Comparison of ENCODE assay signal across 8 mouse cellular contexts in the genomic region with DNA sequence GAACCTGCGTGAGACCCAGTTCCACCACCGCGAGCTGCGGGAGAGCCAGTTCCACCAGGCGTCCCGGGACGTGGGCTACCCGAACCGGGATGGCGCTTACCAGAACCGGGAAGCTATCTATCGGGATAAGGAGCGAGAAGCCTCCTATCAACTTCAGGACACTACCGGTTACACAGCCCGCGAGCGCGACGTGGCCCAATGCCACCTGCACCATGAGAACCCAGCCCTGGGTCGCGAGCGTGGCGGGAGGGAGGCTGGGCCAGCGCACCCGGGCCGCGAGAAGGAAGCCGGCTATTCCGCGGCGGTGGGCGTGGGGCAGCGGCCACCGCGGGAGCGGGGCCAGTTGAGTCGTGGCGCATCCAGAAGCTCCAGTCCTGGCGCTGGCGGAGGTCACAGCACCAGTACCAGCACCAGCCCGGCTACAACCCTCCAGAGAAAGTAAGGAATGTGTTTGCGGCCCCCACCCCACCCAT. TPM values are rescaled to one million over a fixed set of nuclear protein-coding genes. Genes with fewer than 3 reads are reported as not detected.
A peak's percentile ranks its signal among the peaks of the same experiment; 100 is the strongest.
DNase-seq lines count a peak whose midpoint lies in the region; ATAC-seq and TF ChIP-seq lines count a peak whose summit lies in the region.

No protein-coding gene starts in this region.

- no peak for TF ChIP-seq POLR2A in kidney, adult 2 months (IDR thresholded peaks at IDR 0.05; ENCODE audit: low read depth, low read length)

- no peak for DNase-seq in kidney, adult 2 months
- no peak for DNase-seq in kidney, postnatal 14 days
- DNase-seq in MN1 (ENCODE audit: low spot score): peak; percentile 26
- DNase-seq in layer of hippocampus, adult 8-10 months (ENCODE audit: low spot score in 2 of 2): no peak
- no peak for DNase-seq in spleen, postnatal 36 days (ENCODE audit: low spot score in 2 of 2)

- no peak for TF ChIP-seq CTCF in kidney, adult 2 months (conservative IDR thresholded peaks at IDR 0.05; ENCODE audit: insufficient read depth, insufficient read length, low read depth, low read length)

- no peak overlapping the region; the same call in 1 of the 2 replicates for H3K27ac ChIP-seq in kidney, adult 2 months (ENCODE audit: insufficient read depth, low read depth, low read length)
- H3K27ac ChIP-seq in embryonic facial prominence, embryonic 13.5 days: no peak overlapping the region
- H3K27ac ChIP-seq in hindbrain, embryonic 16.5 days (ENCODE audit: low read depth, low read length): no peak overlapping the region
- H3K27ac ChIP-seq in macrophage: no peak overlapping the region

- H3K4me1 ChIP-seq in kidney, adult 2 months (ENCODE audit: control insufficient read depth, insufficient read depth, low read length): peaks cover 3% of the 10 kb centered on the region; the same call in 1 of the 2 replicates
- H3K4me1 ChIP-seq in embryonic facial prominence, embryonic 13.5 days: peaks cover 13% of the 10 kb centered on the region
- H3K4me1 ChIP-seq in hindbrain, embryonic 16.5 days (ENCODE audit: control insufficient read depth, insufficient read depth, low read depth, low read length): peaks cover 14% of the 10 kb centered on the region; the same call in 1 of the 2 replicates

- H3K4me2 ChIP-seq in embryonic facial prominence, embryonic 13.5 days: peak overlapping the region; percentile 79
- peak overlapping the region; percentile 54 for H3K4me2 ChIP-seq in hindbrain, embryonic 16.5 days (ENCODE audit: low read length)

- peak overlapping the region; percentile 72 for H3K9ac ChIP-seq in embryonic facial prominence, embryonic 13.5 days
- peak overlapping the region; percentile 81 for H3K9ac ChIP-seq in hindbrain, embryonic 16.5 days (ENCODE audit: low read depth, low read length)

- H3K79me2 ChIP-seq in macrophage (ENCODE audit: inconsistent target): no peaks in the 10 kb centered on the region

- H3K4me3 ChIP-seq in kidney, adult 2 months (ENCODE audit: insufficient read depth, low read depth, low read length): peak overlapping the region; percentile 87
- H3K4me3 ChIP-seq in embryonic facial prominence, embryonic 13.5 days: peak overlapping the region; percentile 59
- H3K4me3 ChIP-seq in hindbrain, embryonic 16.5 days (ENCODE audit: low read length): peak overlapping the region; percentile 66
- peak overlapping the region; percentile 36 for H3K4me3 ChIP-seq in macrophage (ENCODE audit: inconsistent target)

- WGBS in kidney, adult 2 months: under 1% methylated on average over 42 of the region's 42 CpGs
- 15% methylated on average over 42 of the region's 42 CpGs for WGBS in embryonic facial prominence, embryonic 13.5 days
- 18% methylated on average over 25 of the region's 42 CpGs for WGBS in hindbrain, embryonic 16.5 days
- WGBS in macrophage (ENCODE audit: missing documents): 16% methylated on average over 38 of the region's 42 CpGs

- H3K9me3 ChIP-seq in embryonic facial prominence, embryonic 13.5 days: no peaks in the 10 kb centered on the region
- no peaks in the 10 kb centered on the region for H3K9me3 ChIP-seq in hindbrain, embryonic 16.5 days (ENCODE audit: control insufficient read depth, low read length)

- no peaks in the 10 kb centered on the region for H3K27me3 ChIP-seq in kidney, adult 2 months (replicated peaks; ENCODE audit: control insufficient read depth, insufficient read depth, low read length)
- H3K27me3 ChIP-seq in embryonic facial prominence, embryonic 13.5 days: peaks cover 74% of the 10 kb centered on the region
- peaks cover 28% of the 10 kb centered on the region for H3K27me3 ChIP-seq in hindbrain, embryonic 16.5 days (replicated peaks; ENCODE audit: control insufficient read depth, insufficient read depth, low read length)

- ATAC-seq in embryonic facial prominence, embryonic 13.5 days (ENCODE audit: insufficient number of reproducible peaks, insufficient read depth, low FRiP score, low TSS enrichment, low read depth): 0 out of 2 replicates have a peak, but pooled peaks have one; percentile 20
- no peak for ATAC-seq in hindbrain, embryonic 16.5 days

- H3K36me3 ChIP-seq in kidney, adult 2 months (ENCODE audit: control insufficient read depth, insufficient read depth, low read length): no peaks in the 10 kb centered on the region
- H3K36me3 ChIP-seq in embryonic facial prominence, embryonic 13.5 days: no peaks in the 10 kb centered on the region
- no peaks in the 10 kb centered on the region for H3K36me3 ChIP-seq in hindbrain, embryonic 16.5 days (ENCODE audit: control insufficient read depth, insufficient read depth, low read length)
- no peaks in the 10 kb centered on the region for H3K36me3 ChIP-seq in macrophage (ENCODE audit: inconsistent target)

RNA-seq across cellular contexts. Expression of a gene that starts 0.7 kb away (rescaled TPM):
- polyA plus RNA-seq in kidney, adult 2 months (2012; rRNA removed): 80.1 and 89.8 TPM in 2 replicates
- polyA plus RNA-seq in embryonic facial prominence, embryonic 13.5 days (2015; fragmentation: Nextera tagmentation; extraction: Ambion mirVana): 3.7 TPM in 2 replicates
- polyA plus RNA-seq in hindbrain, embryonic 16.5 days (2015; fragmentation: Nextera tagmentation; extraction: Ambion mirVana): 6.8 and 8.6 TPM in 2 replicates
- 100 to 1,000 TPM in 10 of 26 experiments, 10 to 100 TPM in 16; 40.4 to 192 (median 90.7) TPM for total RNA-seq in macrophage (2018; cell fraction: chromatin; rRNA removed)
- total RNA-seq in macrophage (2018; cell fraction: cytosol; rRNA removed): 10 to 100 TPM; 33.2 to 70.2 (median 48.0) TPM
- total RNA-seq in macrophage (2018; cell fraction: nucleus; rRNA removed): 100 to 1,000 TPM in 2 of 26 experiments, 10 to 100 TPM in 24; 48.3 to 198 (median 75.5) TPM
- 26.0 to 39.1 TPM (median 29.2 TPM) in 3 replicates for polyA plus RNA-seq in macrophage (2018)
- total RNA-seq in layer of hippocampus, adult 8-10 months (2022): 100 to 1,000 TPM; 143 to 160 (median 154) TPM

Comparison
In these comparisons a context has a peak if more than half of its experiments do, and no peak if none do; other contexts are left out.
1. H3K4me3 ChIP-seq: peak in every context shown above with its lines; median percentile 87 in kidney, adult 2 months; 66 in hindbrain, embryonic 16.5 days; 59 in embryonic facial prominence, embryonic 13.5 days; 36 in macrophage.